Mouse (Mus musculus): ENCODE measurements around the gene Shank1. TPM values are rescaled to one million over a fixed set of nuclear protein-coding genes. Genes with fewer than 3 reads are reported as not detected.

Gene Shank1
- total RNA-seq, 2 experiments from 2014 or later = 299 to 336 TPM

- DNase-seq = no peak
- intact Hi-C loops (cut with DNase I) = no loop called here
These were observed 6.4 kb upstream of the Shank1 start for GRCm38 (mm10) chr7:44303346-44304340.

- intact Hi-C loops (cut with DNase I) = no loop called here
- DNase-seq = no peak
These were observed 5.6 kb upstream of the Shank1 start for GRCm38 (mm10) chr7:44304463-44304774.

GRCm38 (mm10) chr7:44304775-44305641 lies 5.0 kb upstream of the Shank1 start:
- intact Hi-C loops (cut with DNase I) = no loop called here
- peak; percentile 98 for DNase-seq

DNA sequence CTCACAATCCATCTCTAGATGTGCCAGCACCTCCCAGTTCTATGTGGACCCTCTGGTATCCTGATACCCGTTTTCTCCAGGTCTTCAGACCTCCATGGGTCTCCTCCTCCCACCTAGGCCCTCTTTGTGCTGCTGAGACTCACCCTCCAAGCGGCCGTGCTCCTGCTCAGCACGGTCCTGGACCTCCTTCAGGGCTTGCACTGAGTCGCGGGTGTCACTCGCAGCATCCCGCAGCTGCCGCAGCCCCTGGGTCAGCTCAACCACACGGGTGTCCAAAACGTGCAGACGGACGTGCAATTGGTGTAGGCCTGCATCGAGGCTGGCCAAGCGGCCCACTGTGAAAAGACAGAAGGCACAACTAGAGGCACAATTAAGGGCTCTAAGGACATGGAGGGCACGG lies 4.4 kb upstream of the Shank1 start:
- peak; percentile 16 for DNase-seq
- intact Hi-C loops (cut with DNase I) = no loop called here

- intact Hi-C loops (cut with DNase I) = no loop called here
- DNase-seq = no peak
These were observed 3.4 kb upstream of the Shank1 start, which contains the start of gene Clec11a for GRCm38 (mm10) chr7:44306516-44307240. TSS of gene Clec11a (minus strand) at chr7:44306902.

DNA sequence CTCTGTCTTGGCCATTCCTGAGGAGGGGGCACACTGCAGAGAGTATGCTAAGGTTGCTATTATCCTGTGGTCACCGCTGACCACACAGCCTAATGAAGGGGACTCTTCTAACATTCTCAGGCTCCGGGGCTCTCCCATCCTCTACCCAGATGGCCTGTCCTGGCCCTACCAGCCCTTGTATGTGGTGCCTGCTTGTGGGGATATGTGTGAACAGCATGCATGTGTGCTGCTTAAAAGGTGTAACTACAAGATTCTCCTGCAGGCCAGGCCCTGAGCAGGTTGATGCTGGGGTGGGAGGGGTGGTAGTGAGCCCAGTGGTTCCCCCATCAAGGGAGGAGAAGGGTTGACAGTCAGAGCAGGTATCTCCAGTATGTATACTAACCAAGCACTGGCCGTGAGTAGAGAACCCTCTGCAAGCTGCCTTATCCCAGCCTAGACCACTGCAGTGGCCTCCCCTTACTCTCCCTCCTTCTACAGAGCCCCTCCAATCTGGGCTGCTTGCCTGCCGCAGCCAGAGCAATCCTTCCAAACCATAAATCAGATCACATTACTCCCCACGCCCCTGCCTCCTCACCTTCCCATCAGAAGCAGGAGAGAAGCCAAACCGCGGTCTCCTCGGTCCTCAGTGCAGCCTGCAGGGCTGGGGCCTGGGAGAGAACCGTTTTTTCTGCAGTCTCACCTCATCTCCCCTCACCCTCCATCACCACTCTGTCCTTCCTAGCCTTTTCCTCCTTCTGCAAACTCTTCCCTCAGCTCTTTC lies 2.6 kb upstream of the Shank1 start:
- no peak for DNase-seq
- intact Hi-C loops (cut with DNase I) = no loop called here

- DNase-seq = peak; percentile 17
- intact Hi-C loops (cut with DNase I) = loop anchor here (10.0 kb wide), 1 partner anchor 46 kb away; the partner anchor contains the start of gene Gm15517
These were observed 328 bp downstream of the Shank1 start for GRCm38 (mm10) chr7:44310285-44310877.

DNA sequence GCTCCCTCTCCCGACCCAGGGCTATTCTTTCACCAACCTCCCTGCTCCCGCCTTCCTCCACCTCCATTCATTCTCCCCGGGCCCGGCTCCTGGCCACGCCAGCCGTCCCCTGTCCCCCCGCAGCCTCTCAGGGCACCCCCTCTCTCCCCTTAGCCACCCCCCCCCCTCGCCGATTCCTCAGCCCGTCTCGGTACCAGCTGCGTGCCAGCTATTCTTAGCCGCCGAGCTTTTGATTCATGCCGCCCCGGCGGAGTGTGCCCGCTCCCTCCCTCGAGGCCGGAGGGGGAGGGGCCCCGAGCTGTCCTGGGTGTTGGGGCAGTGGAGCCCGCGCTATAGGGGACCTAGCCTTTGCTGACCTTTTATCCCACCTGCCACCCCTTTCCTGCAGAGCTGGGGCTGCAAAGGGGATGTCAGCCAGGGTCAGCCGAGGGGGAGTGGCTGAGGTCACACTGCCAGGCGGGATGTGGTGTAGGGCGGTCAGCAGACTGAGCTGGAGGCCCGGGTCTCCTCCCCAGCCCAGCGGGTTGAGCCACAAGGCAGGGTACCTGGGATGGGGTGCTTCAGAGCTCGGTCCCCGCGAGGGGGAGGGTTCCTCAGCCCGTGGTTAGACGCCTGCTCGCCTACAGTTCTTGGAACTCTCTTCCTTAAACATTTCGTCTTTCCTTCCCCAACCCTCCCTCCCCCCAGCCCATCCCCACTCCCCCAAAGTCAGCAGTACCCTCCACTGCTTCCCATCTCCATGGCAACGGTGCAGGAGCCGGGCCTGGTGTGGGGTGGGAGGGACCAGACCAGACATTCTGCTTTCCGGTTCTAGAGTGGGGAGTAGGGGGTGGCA lies 1.0 kb downstream of the Shank1 start:
- intact Hi-C loops (cut with DNase I) = loop anchor here (10.0 kb wide), 1 partner anchor 46 kb away; the partner anchor contains the start of gene Gm15517
- peak; percentile 43 for DNase-seq

- intact Hi-C loops (cut with DNase I) = loop anchor here (10.0 kb wide), 1 partner anchor 47 kb away; the partner anchor contains the start of gene Gm15517
These were observed 1.8 kb downstream of the Shank1 start for GRCm38 (mm10) chr7:44311713-44312304.

GRCm38 (mm10) chr7:44312484-44312883 lies 2.4 kb downstream of the Shank1 start:
- DNase-seq = no peak
- intact Hi-C loops (cut with DNase I) = loop anchor here (10.0 kb wide), 1 partner anchor 48 kb away; the partner anchor contains the start of gene Gm15517

More at GRCm38 (mm10) chr7:44311713-44312304, 1.8 kb downstream of the Shank1 start:
- DNase-seq = no peak

GRCm38 (mm10) chr7:44317913-44318312 lies 7.9 kb downstream of the Shank1 start:
- DNase-seq = peak; percentile 39
- intact Hi-C loops (cut with DNase I) = loop anchor here (10.0 kb wide), 1 partner anchor 53 kb away; the partner anchor contains the start of gene Gm15517

GRCm38 (mm10) chr7:44320886-44321285 lies 10.8 kb downstream of the Shank1 start:
- DNase-seq = peak; percentile 78
- intact Hi-C loops (cut with DNase I) = no loop called here

DNA sequence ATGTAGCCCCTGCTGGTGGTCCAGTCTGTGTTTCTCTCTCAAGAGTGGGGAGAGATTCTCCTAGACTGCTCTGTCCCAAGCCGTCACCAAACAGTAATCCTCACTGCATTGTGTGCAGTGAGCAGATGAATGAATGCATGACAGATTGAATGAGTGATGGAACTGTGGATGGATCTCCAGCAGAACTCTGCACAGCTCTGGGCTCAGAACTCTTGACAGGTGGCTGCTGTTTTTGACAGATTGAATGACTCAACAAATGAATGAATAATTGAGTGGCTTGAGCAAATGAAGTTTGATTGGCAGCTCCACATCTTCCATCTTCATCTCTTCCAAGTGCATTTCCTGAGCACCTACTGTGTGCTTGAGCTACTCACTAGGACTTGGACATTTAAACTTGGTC lies 12.2 kb downstream of the Shank1 start:
- no peak for DNase-seq
- intact Hi-C loops (cut with DNase I) = no loop called here

DNA sequence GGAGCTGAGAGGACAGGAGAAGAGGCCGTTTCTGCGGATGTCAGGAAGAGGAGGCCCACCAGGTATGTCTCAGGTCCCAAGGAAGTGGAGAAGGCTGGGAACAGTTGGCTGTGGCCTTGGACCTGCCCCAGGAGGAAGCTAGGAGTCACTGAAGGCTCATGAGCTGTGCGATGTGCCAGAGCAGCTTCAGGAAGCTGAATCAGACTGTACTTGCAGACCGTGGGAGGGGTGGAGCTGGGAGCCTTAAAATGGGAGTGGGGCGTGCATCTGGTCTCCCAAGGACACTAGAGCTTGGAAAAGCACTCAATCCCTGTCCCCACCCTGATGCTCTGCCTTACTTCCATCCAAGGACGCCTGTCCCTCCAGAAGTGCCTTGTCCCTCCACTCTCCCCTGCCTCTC lies 16.6 kb downstream of the Shank1 start:
- DNase-seq = no peak
- intact Hi-C loops (cut with DNase I) = no loop called here

GRCm38 (mm10) chr7:44332336-44332735 lies 22.3 kb downstream of the Shank1 start:
- no peak for DNase-seq
- intact Hi-C loops (cut with DNase I) = no loop called here

GRCm38 (mm10) chr7:44334139-44334538 lies 24.1 kb downstream of the Shank1 start:
- intact Hi-C loops (cut with DNase I) = no loop called here
- DNase-seq = no peak

DNA sequence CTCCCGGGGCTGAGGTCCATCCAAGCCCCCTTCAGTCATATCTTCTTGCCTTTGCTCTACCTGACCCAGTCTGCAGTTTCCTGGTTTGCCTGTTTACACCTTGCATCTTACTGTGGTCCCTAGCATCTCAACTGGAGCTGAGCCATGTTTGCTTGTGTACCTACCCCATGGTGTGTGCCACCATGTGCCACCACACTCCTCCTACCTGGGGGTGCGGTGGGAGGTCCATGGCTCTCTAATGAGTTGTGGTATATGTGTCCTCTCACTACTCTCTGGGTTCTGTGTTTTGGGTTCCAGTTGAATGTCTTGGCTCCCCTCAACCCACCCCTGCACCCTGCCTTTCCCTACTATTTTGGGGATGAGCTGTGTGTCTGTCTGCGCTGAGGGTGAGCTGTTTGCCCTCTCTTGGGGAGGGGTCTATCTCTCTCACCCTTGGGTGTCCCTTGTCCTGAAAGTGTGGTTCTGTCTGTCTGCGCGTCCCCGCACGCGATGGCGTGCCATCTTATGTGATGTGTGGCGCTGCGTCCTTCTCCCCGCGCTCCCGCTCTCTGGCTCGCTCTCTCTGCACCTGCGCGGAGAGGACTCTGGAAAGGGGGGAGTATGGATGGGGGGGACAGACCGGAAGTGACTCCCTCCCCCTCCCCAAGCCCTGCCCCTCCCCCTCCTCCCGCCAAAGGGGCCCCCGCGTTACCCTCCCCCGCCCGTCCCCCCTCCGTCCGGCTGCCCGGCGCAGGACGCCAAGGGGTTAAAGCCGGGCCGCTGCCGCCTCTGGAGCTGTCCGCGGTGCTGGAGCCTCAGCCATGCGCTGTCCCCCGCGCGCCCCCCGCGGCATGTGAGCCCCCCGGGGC lies 25.2 kb downstream of the Shank1 start:
- DNase-seq = peak; percentile 63
- intact Hi-C loops (cut with DNase I) = no loop called here
